Mouse (Mus musculus) layer of hippocampus, adult 18-20 months (tissue): ENCODE results near the gene Caly. TPM values are rescaled to one million over a fixed set of nuclear protein-coding genes. Genes with fewer than 3 reads are reported as not detected.
A peak's percentile ranks its signal among the peaks of the same experiment; 100 is the strongest.

ENCODE experiments used
- DNase-seq, 2 experiments: peaks; one replicate each; pipeline ENCODE4 v3.0.0; 2022; ENCODE audit warnings: low spot score in 2 of 2
- long read RNA-seq: library from polyadenylated mRNA; stranded (forward); transcript quantifications from one replicate; pipeline ENCODE4 v2.0.0, GENCODE M21; 2021
- total RNA-seq, 2 experiments: library from RNA; stranded (reverse); gene quantifications; 2 replicates each; pipeline ENCODE4 v1.2.3; 2021

The Caly gene
- total RNA-seq = 100 to 1,000 TPM; 269 to 293 TPM
- long read RNA-seq, transcript Caly-203 (6 exons, 1,029 nt) = major isoform, 73 of 200 reads
- long read RNA-seq, transcript Caly-201 (5 exons, 1,220 nt) = minor isoform, 7 of 200 reads
- long read RNA-seq, transcript Caly-204 (6 exons, 975 nt) = minor isoform, 61 of 200 reads
- long read RNA-seq, partial matches to known transcripts = 32 of 200 reads
- long read RNA-seq, other reads (novel, unspliced or antisense) = 23 of 200 reads

GRCm38 (mm10) chr7:140082242-140082678, at the start of gene Caly:
TSS of gene Caly (minus strand) at chr7:140082548.
- peak; percentile 91 to 94 for DNase-seq

GRCm38 (mm10) chr7:140127911-140128310, 45.6 kb upstream of the Caly start:
- DNase-seq = no peak

GRCm38 (mm10) chr7:140126934-140127333, 44.6 kb upstream of the Caly start:
- DNase-seq = no peak

GRCm38 (mm10) chr7:140126022-140126350, 43.6 kb upstream of the Caly start:
- no peak for DNase-seq

GRCm38 (mm10) chr7:140125278-140126021, 43.1 kb upstream of the Caly start:
- peak; percentile 80 to 88 for DNase-seq

GRCm38 (mm10) chr7:140124382-140124781, 42.0 kb upstream of the Caly start:
- no peak for DNase-seq

- no peak for DNase-seq
These were observed 40.4 kb upstream of the Caly start for GRCm38 (mm10) chr7:140122765-140123164.

GRCm38 (mm10) chr7:140121338-140121910, 39.1 kb upstream of the Caly start:
- no peak for DNase-seq

GRCm38 (mm10) chr7:140120484-140120883, 38.1 kb upstream of the Caly start:
- no peak for DNase-seq

GRCm38 (mm10) chr7:140116329-140117054, 34.1 kb upstream of the Caly start, which contains the start of gene Echs1:
TSS of gene Echs1 (minus strand) at chr7:140116476.
- DNase-seq = peak; percentile 87 to 90

GRCm38 (mm10) chr7:140115583-140116328, 33.4 kb upstream of the Caly start, which contains the start of gene Paox:
TSS of gene Paox (plus strand) at chr7:140115799.
- DNase-seq = peak; percentile 60 to 74

GRCm38 (mm10) chr7:140111943-140112342, 29.6 kb upstream of the Caly start:
- no peak for DNase-seq

GRCm38 (mm10) chr7:140104009-140104408, 21.7 kb upstream of the Caly start:
- no peak for DNase-seq

GRCm38 (mm10) chr7:140101993-140102860, 19.9 kb upstream of the Caly start, which contains the start of gene Fuom:
TSS of gene Fuom (minus strand) at chr7:140102441.
- peak; percentile 79 to 86 for DNase-seq

GRCm38 (mm10) chr7:140101498-140101897, 19.1 kb upstream of the Caly start:
- no peak for DNase-seq

- DNase-seq = no peak
These were observed 16.1 kb upstream of the Caly start for GRCm38 (mm10) chr7:140098466-140098865.

- no peak for DNase-seq
These were observed 13.7 kb upstream of the Caly start for GRCm38 (mm10) chr7:140096055-140096454.

GRCm38 (mm10) chr7:140095556-140095955, 13.2 kb upstream of the Caly start:
- DNase-seq = no peak

GRCm38 (mm10) chr7:140094954-140095353, 12.6 kb upstream of the Caly start:
- DNase-seq = no peak
